Mouse (Mus musculus) natural killer cell, adult 2 months (primary cell): ENCODE results near the gene Olfr1012.
"Not testable (repeated sequence)": the region's sequence is repeated elsewhere in the genome, so short reads cannot be mapped to it uniquely, and the experiment has no call there.

Experiments used
- DNase-seq, 2 experiments: peaks; one replicate each; pipeline ENCODE4 v3.0.0; 2022; ENCODE audit warnings: low spot score in 2 of 2

The Olfr1012 gene

GRCm38 (mm10) chr2:85762666-85763065 is at the start of gene Olfr1012:
TSS of gene Olfr1012 (minus strand) at chr2:85762766.
- no peak for DNase-seq

GRCm38 (mm10) chr2:85804501-85804900 is 41.9 kb upstream of the Olfr1012 start:
- DNase-seq, result no peak

- no peak for DNase-seq
Measured at GRCm38 (mm10) chr2:85802444-85802843, 39.9 kb upstream of the Olfr1012 start, which contains the start of gene Olfr1016. TSS of gene Olfr1016 (minus strand) at chr2:85802544.

- DNase-seq, result no peak
Measured at GRCm38 (mm10) chr2:85792331-85792730, 29.8 kb upstream of the Olfr1012 start.

GRCm38 (mm10) chr2:85781717-85782116 is 19.2 kb upstream of the Olfr1012 start, which contains the start of gene Olfr1015:
TSS of gene Olfr1015 (plus strand) at chr2:85782017.
- no peak for DNase-seq

- no peak for DNase-seq
Measured at GRCm38 (mm10) chr2:85772413-85772812, 9.8 kb upstream of the Olfr1012 start, which contains the start of gene Olfr1014. TSS of gene Olfr1014 (plus strand) at chr2:85772713.

- DNase-seq, result no peak
Measured at GRCm38 (mm10) chr2:85766798-85767197, 4.2 kb upstream of the Olfr1012 start, which contains the start of gene Olfr1013. TSS of gene Olfr1013 (plus strand) at chr2:85767098.

GRCm38 (mm10) chr2:85753822-85754221 is 8.7 kb downstream of the Olfr1012 start:
- DNase-seq, result no peak

GRCm38 (mm10) chr2:85725793-85726192 is 36.8 kb downstream of the Olfr1012 start:
- DNase-seq, result no peak

GRCm38 (mm10) chr2:85715119-85715518 is 47.4 kb downstream of the Olfr1012 start, which contains the start of gene Olfr1009:
TSS of gene Olfr1009 (plus strand) at chr2:85715419.
- DNase-seq, result no peak

GRCm38 (mm10) chr2:85711159-85711558 is 51.4 kb downstream of the Olfr1012 start:
- no peak for DNase-seq

- not testable (repeated sequence) for DNase-seq
Measured at GRCm38 (mm10) chr2:85710680-85711079, 51.9 kb downstream of the Olfr1012 start.
